ENCODE assay signal across 16 mouse cellular contexts in genomic region chr5:51860496-51860895, GRCm38 (mm10).
DNase-seq lines count a peak whose midpoint lies in the region; TF ChIP-seq lines count a peak whose summit lies in the region.
"Had no signal": no experiment of that assay in that cellular context is flagged by ENCODE, and none has a peak within 500 bp of the region (broad histone marks: within the 10 kb centered on the region; RNA-seq: fewer than 3 reads in every experiment).

No protein-coding gene starts in this region.

- TF ChIP-seq CTCF in heart, adult 2 months (IDR thresholded peaks at IDR 0.05), result no peak

- no peaks in the 10 kb centered on the region for H3K27me3 ChIP-seq in heart, embryonic 10.5 days (ENCODE audit: insufficient read depth, poor library complexity, severe bottlenecking)
- H3K27me3 ChIP-seq in heart, adult 2 months (ENCODE audit: control insufficient read depth, insufficient read depth, low read length), result no peaks in the 10 kb centered on the region
- H3K27me3 ChIP-seq: CH12.LX had no signal

- no peak overlapping the region for H3K27ac ChIP-seq in heart, embryonic 10.5 days
- H3K27ac ChIP-seq in heart, adult 2 months, result no peak overlapping the region

- H3K79me2 ChIP-seq in heart, adult 2 months (replicated peaks; ENCODE audit: control insufficient read depth, insufficient read depth, low read length), result no peaks in the 10 kb centered on the region

- TF ChIP-seq EP300 in heart, adult 2 months (IDR thresholded peaks at IDR 0.05; ENCODE audit: insufficient read depth, low read depth, low read length), result no peak

- H3K36me3 ChIP-seq in heart, embryonic 10.5 days, result no peaks in the 10 kb centered on the region
- H3K36me3 ChIP-seq in heart, adult 2 months (ENCODE audit: control insufficient read depth, insufficient read depth, low read length), result no peaks in the 10 kb centered on the region
- H3K36me3 ChIP-seq: G1E had no signal

- 0 out of 2 replicates have a peak, but pooled peaks cover 6% of the 10 kb centered on the region for H3K4me1 ChIP-seq in heart, embryonic 10.5 days
- H3K4me1 ChIP-seq in heart, adult 2 months (ENCODE audit: control insufficient read depth, insufficient read depth, low read length), result no peaks in the 10 kb centered on the region

- TF ChIP-seq POLR2A in heart, adult 2 months (IDR thresholded peaks at IDR 0.05; ENCODE audit: insufficient read depth, low read depth, low read length), result no peak

- DNase-seq in heart, adult 11 months, result peak; percentile 55
- no peak for DNase-seq in heart, adult 8-10 months (ENCODE audit: low spot score)
- DNase-seq in heart, embryonic 10.5 days (ENCODE audit: low spot score), result peak; percentile 57
- no peak for DNase-seq in heart, adult 2 months
- DNase-seq: adrenal gland, adult 2 months; adrenal gland, adult 8-10 months; adrenal gland, postnatal 10 days; adrenal gland, postnatal 14 days; adrenal gland, postnatal 25 days; adrenal gland, postnatal 36 days; B cell, adult 2 months; cerebellum, adult 11 months; cerebellum, adult 11-12 months; cerebellum, adult 18-20 months had no signal

- H3K4me3 ChIP-seq in heart, embryonic 10.5 days, result no peak overlapping the region
- no peak overlapping the region for H3K4me3 ChIP-seq in heart, adult 2 months

- H3K9me3 ChIP-seq in heart, embryonic 10.5 days, result no peaks in the 10 kb centered on the region

- intact Hi-C loops in heart, adult 2 months (cut with DNase I), result no loop called here

- H3K9ac ChIP-seq in heart, adult 2 months (ENCODE audit: low read depth, low read length), result no peak overlapping the region

- 81% methylated on average over 5 of the region's 5 CpGs for WGBS in heart, embryonic 10.5 days
- WGBS in heart, adult 2 months, result 69% methylated on average over 5 of the region's 5 CpGs

Comparison
In these comparisons a context has a peak if more than half of its experiments do, and no peak if none do; other contexts are left out.
1. DNase-seq: peak in heart, adult 11 months (single experiment) and heart, embryonic 10.5 days (single experiment); none in heart, adult 8-10 months (single experiment) and heart, adult 2 months (0 of 2).